Mouse (Mus musculus) cortical plate, adult 2 months (tissue): ENCODE data around the gene Zfp398. TPM values are rescaled to one million over a fixed set of nuclear protein-coding genes. Genes with fewer than 3 reads are reported as not detected.
"Not testable (repeated sequence)": the region's sequence is repeated elsewhere in the genome, so short reads cannot be mapped to it uniquely, and the experiment has no call there.

Source experiments
- H3K27ac ChIP-seq: fragments of 200-500 bp; 2 replicates; pipeline ENCODE4 v1.5.1; 2012; ENCODE audit warnings: low read length, control low read depth, inconsistent platforms; ENCODE audit not compliant: insufficient read depth
- H3K4me1 ChIP-seq: fragments of 200-500 bp; 2 replicates; pipeline ENCODE4 v1.6.1; 2011; ENCODE audit warnings: low read length; ENCODE audit not compliant: control insufficient read depth, insufficient read depth
- H3K4me3 ChIP-seq: fragments of 200-500 bp; 2 replicates; pipeline ENCODE4 v1.5.1; 2011; ENCODE audit warnings: mild to moderate bottlenecking, low read length, control low read depth; ENCODE audit not compliant: insufficient read depth
- CTCF ChIP-seq: fragments of 200-500 bp; IDR thresholded peaks from 2 replicates; pipeline ENCODE4 v1.5.1; 2011; ENCODE audit warnings: mild to moderate bottlenecking, control low read depth, low read length; ENCODE audit not compliant: insufficient read depth; ENCODE audit errors: extremely low read depth
- POLR2A ChIP-seq: fragments of 200-500 bp; IDR thresholded peaks from 2 replicates; pipeline ENCODE4 v1.6.1; 2011; ENCODE audit warnings: mild to moderate bottlenecking, low read length, control low read depth; ENCODE audit not compliant: insufficient read depth; ENCODE audit errors: extremely low read depth
- polyA plus RNA-seq: library from polyadenylated mRNA; depleted of rRNA; stranded (reverse); fragments of >200 nt; gene quantifications from 2 replicates; pipeline ENCODE4 v1.2.3, GENCODE M21; 2012

The Zfp398 gene
- polyA plus RNA-seq, 1 experiment = 14.2 TPM

- no peaks in the 10 kb centered on the region; the same call in 1 of the 2 replicates for H3K4me1 ChIP-seq
- H3K4me3 ChIP-seq = no peak overlapping the region
- no peak overlapping the region for H3K27ac ChIP-seq
- no peak for TF ChIP-seq POLR2A
- no peak for TF ChIP-seq CTCF
Measured at GRCm38 (mm10) chr6:47842337-47842736, 6.9 kb downstream of the Zfp398 start.

DNA sequence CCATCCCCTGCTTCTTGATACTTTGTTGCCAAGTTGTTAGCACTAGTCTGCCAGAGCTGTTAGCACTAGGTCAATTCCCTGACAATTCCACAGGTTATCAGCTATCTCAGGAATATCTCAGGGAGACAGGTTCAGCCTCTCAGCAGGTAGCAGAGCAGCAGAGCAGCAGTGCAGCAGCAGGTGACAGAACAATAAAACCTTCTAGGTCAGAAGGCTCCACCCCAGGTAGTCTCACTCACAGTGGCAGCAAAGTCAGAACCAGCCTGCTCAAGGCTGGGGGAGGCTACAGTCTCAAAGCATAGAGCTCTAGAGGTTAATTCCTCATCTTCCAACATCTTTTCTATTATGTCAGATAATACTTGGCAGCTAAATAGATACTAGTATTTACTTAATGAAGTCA is 10.3 kb downstream of the Zfp398 start:
- TF ChIP-seq POLR2A (no peak), CTCF (no peak)
- no peaks in the 10 kb centered on the region; the same call in 1 of the 2 replicates for H3K4me1 ChIP-seq
- H3K4me3 ChIP-seq = no peak overlapping the region
- H3K27ac ChIP-seq = no peak overlapping the region

DNA sequence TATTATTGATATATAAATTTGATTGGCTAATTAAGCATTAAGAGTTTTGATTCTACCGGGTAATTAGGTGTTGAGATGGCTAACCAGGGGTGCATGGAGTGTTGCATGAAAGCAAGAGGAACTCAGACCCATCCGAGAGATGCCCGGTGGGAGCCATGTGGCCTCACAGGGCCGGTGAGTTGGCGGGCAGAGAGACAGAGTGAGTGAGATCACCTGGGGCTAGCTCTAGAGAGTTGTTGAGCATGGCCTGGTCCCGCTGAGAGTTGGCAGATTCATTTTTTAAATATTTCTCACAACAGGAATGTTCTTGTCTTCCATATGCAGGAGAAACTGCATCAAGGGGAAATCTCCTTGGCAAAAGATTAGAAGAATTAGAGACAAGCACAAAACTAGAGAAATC is 21.8 kb downstream of the Zfp398 start:
- no peak overlapping the region for H3K4me3 ChIP-seq
- H3K4me1 ChIP-seq = no peaks in the 10 kb centered on the region
- TF ChIP-seq POLR2A (no peak), CTCF (no peak)
- no peak overlapping the region for H3K27ac ChIP-seq

GRCm38 (mm10) chr6:47857729-47858128 is 22.3 kb downstream of the Zfp398 start:
- not testable (repeated sequence) for H3K4me1 ChIP-seq, H3K27ac ChIP-seq, H3K4me3 ChIP-seq

DNA sequence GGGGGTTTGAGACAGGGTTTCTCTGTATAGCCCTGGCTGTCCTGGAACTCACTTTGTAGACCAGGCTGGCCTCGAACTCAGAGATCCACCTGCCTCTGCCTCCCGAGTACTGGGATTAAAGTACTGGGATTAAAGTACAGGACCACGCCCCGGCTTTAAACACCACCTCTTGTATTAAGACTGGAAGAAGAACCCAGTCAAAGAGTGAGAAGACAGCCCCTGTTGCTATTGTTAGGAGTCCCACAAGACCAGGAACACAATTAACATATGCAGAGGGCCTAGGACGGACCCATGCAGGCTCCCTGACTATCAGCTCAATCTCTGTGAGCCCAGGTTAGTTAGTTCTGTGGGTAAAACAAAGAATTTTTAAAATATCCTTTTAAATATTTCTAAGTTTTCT is 36.8 kb downstream of the Zfp398 start:
- TF ChIP-seq CTCF (no peak), POLR2A (no peak)
- Histone ChIP-seq H3K27ac (no peak overlapping the region), H3K4me1 (no peaks in the 10 kb centered on the region), H3K4me3 (no peak overlapping the region)

GRCm38 (mm10) chr6:47877058-47877457 is 41.6 kb downstream of the Zfp398 start, which contains the start of gene Zfp282:
Gene Zfp282, plus strand, starts transcription at chr6:47877204.
- Histone ChIP-seq H3K27ac (peak within 1 kb of the TSS; percentile 90), H3K4me3 (peak within 1 kb of the TSS; percentile 62), H3K4me1 (peaks cover 7% of the 10 kb centered on the region)
- TF ChIP-seq CTCF (no peak), POLR2A (no peak)

DNA sequence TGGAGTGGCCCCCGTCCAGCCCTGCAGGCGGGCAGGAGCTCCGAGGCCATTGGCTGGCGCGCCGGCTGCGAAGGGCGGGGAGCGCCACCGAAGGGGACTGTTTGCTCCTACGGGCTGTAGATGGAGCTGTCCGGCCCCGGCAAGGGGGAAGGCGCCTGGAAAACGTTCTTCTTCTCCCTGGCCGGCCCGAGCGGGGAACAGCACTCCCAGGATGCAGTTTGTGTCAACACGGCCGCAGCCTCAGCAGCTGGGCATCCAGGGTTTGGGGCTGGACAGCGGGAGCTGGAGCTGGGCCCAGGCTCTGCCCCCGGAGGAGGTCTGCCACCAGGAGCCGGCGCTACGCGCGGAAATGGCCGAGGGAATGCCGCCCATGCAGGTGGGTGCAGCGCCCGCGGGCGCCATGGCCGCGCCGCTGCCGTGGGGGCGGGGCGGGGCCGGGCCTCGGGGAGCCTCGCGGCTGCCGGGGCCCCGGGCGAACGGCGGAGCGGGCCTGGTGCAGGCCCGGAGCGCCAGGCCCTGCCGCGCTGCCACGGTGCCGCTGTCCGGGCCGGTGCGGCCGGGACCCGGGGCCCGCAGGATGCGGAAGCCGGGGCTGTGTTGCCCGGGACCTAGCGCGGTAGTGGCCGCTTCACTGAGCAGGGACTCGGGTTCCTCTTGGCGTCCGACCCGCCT is 42.1 kb downstream of the Zfp398 start:
- TF ChIP-seq CTCF (peak; percentile 26; the same call in 1 of the 2 replicates), POLR2A (peak; percentile 64)
- Histone ChIP-seq H3K4me3 (peak overlapping the region; percentile 62), H3K27ac (peak overlapping the region; percentile 90), H3K4me1 (peaks cover 7% of the 10 kb centered on the region)

DNA sequence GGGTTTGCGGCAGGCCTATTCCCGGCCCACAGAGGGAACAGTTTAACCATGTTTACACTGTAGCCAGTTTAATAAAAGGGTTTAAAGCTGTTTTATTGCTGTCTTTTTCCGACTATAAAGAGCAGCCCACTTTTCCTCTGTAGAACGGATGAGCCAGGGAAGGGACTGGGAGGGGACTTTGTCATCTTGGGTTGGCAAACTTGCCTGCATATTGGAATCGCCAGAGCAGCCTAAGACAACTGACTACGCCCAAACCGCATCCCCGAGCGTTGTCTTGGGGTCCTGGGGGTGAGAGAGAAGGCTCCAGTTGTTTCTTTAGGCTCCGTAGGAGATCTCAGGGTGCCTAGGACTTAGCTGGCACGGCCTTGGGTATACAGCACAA is 42.7 kb downstream of the Zfp398 start:
- H3K27ac ChIP-seq = peak overlapping the region; percentile 70

DNA sequence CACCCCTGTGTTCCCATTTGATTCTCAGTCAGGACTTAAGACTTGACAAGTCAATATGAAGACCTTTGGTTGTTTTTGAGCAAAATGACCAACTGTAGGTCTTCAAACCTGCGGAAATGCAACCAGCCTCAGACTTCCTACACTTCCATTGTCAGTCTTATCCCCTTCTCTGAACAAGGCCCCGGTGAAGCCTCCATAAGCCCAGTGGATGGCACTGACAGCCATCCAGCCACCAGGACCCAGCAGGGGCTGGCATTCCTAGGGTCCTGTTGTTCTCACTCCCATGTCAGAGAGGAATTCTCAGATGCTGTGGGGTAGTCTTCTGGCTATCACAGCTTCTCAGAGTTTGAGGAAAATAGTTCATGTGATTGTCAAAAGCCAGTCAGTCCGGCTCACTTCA is 43.1 kb downstream of the Zfp398 start:
- Histone ChIP-seq H3K27ac (no peak overlapping the region), H3K4me3 (peak overlapping the region; percentile 62), H3K4me1 (peaks cover 7% of the 10 kb centered on the region)
- no peak for TF ChIP-seq POLR2A
- no peak for TF ChIP-seq CTCF

More for the DNA sequence above, 42.7 kb downstream of the Zfp398 start:
- H3K4me1 ChIP-seq = peaks cover 7% of the 10 kb centered on the region
- TF ChIP-seq CTCF (no peak), POLR2A (no peak)
- peak overlapping the region; percentile 62 for H3K4me3 ChIP-seq

DNA sequence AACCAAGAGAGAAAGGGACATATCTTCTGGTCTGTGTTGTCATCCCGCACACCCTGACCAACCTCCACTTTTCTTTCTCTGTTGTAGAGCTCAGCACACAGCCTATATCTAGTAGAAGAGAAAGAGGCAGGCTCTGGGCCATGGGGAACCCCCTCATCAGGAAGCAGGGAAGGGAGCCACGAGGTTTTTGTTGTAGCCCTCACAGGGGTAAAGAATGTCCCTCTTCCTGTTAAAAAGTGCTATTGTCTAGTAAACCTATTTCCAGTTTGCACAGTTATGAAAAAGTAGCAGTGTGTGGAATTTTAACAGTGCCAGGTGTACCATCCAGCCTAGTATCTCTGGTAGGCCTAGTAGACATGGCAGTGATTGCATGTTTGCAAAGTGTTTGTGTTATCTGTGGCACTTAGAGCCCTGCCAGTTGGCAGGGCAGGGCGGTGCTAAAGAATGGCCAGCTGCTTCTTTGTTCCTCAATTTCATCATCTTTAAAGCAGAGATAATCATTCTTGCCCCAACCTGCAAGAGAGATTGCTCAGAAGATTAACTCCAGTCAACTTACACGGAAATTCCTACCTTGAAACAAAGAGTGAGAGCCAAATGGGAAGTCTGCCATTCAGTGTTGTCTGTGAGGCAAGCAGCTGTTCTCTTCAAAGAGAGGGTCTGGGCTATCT is 43.7 kb downstream of the Zfp398 start:
- Histone ChIP-seq H3K4me3 (peak overlapping the region; percentile 62; the same call in 1 of the 2 replicates), H3K27ac (no peak overlapping the region), H3K4me1 (peaks cover 7% of the 10 kb centered on the region)
- TF ChIP-seq POLR2A (no peak), CTCF (no peak)

DNA sequence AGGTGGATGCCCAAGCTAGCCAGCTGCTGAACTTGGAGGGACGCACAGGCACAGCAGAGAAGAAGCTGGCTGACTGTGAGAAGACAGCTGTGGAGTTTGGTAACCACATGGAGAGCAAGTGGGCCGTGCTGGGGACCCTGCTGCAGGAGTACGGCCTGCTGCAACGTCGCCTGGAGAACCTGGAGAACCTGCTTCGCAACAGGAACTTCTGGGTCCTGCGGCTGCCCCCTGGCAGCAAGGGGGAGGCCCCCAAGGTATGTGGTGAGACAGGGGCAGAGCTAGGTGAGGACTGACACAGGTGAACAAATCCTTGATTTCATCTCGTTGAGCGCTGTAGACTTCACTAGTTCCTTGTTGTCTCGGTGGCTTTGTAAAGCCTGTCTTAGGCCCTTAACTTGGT is 44.7 kb downstream of the Zfp398 start:
- TF ChIP-seq CTCF (no peak), POLR2A (no peak)

More for the DNA sequence above, 44.7 kb downstream of the Zfp398 start:
- H3K4me1 ChIP-seq = peaks cover 7% of the 10 kb centered on the region
- no peak overlapping the region for H3K27ac ChIP-seq
- no peak overlapping the region for H3K4me3 ChIP-seq
